Mouse (Mus musculus) kidney, adult 8-10 months (tissue): Measurements from ENCODE around the gene Numbl.

Experiments
- DNase-seq, 2 experiments: peaks; one replicate each; pipeline ENCODE4 v3.0.0; 2022

The Numbl gene

GRCm38 (mm10) chr7:27255721-27256120, 2.5 kb upstream of the Numbl start:
- DNase-seq: peak; percentile 54 to 71

- DNase-seq: peak; percentile 54 to 59
Measured at GRCm38 (mm10) chr7:27257046-27257851, 984 bp upstream of the Numbl start.

- DNase-seq: no peak
Measured at GRCm38 (mm10) chr7:27257852-27258204, 405 bp upstream of the Numbl start.

- no peak for DNase-seq
Measured at GRCm38 (mm10) chr7:27259271-27259721, 1.1 kb downstream of the Numbl start.

- no peak for DNase-seq
Measured at GRCm38 (mm10) chr7:27259771-27260170, 1.5 kb downstream of the Numbl start.

- no peak for DNase-seq
Measured at GRCm38 (mm10) chr7:27260856-27261255, 2.6 kb downstream of the Numbl start.

GRCm38 (mm10) chr7:27261888-27262287, 3.7 kb downstream of the Numbl start:
- DNase-seq: no peak

- DNase-seq: no peak
Measured at GRCm38 (mm10) chr7:27264761-27265160, 6.5 kb downstream of the Numbl start.

GRCm38 (mm10) chr7:27266515-27267128, 8.4 kb downstream of the Numbl start:
- DNase-seq: no peak

- DNase-seq: no peak
Measured at GRCm38 (mm10) chr7:27271423-27271822, 13.2 kb downstream of the Numbl start.

GRCm38 (mm10) chr7:27273739-27274351, 15.6 kb downstream of the Numbl start:
- DNase-seq: no peak

- no peak for DNase-seq
Measured at GRCm38 (mm10) chr7:27274916-27275315, 16.7 kb downstream of the Numbl start.

GRCm38 (mm10) chr7:27276021-27276420, 17.8 kb downstream of the Numbl start:
- no peak for DNase-seq

GRCm38 (mm10) chr7:27277191-27277590, 19.0 kb downstream of the Numbl start:
- DNase-seq: no peak

- DNase-seq: no peak
Measured at GRCm38 (mm10) chr7:27281717-27282116, 23.5 kb downstream of the Numbl start.

- peak in 1 of 2 experiments; percentile 41 for DNase-seq
Measured at GRCm38 (mm10) chr7:27282225-27282624, 24.0 kb downstream of the Numbl start.

GRCm38 (mm10) chr7:27284865-27285697, 26.8 kb downstream of the Numbl start:
- no peak for DNase-seq

- DNase-seq: peak; percentile 52 to 80
Measured at GRCm38 (mm10) chr7:27285698-27286066, 27.4 kb downstream of the Numbl start.

- no peak for DNase-seq
Measured at GRCm38 (mm10) chr7:27288732-27289131, 30.5 kb downstream of the Numbl start.

- DNase-seq: no peak
Measured at GRCm38 (mm10) chr7:27290555-27290954, 32.3 kb downstream of the Numbl start.

GRCm38 (mm10) chr7:27291795-27292466, 33.7 kb downstream of the Numbl start:
- no peak for DNase-seq

GRCm38 (mm10) chr7:27295956-27296355, 37.7 kb downstream of the Numbl start:
- no peak for DNase-seq
